In the genomic region with DNA sequence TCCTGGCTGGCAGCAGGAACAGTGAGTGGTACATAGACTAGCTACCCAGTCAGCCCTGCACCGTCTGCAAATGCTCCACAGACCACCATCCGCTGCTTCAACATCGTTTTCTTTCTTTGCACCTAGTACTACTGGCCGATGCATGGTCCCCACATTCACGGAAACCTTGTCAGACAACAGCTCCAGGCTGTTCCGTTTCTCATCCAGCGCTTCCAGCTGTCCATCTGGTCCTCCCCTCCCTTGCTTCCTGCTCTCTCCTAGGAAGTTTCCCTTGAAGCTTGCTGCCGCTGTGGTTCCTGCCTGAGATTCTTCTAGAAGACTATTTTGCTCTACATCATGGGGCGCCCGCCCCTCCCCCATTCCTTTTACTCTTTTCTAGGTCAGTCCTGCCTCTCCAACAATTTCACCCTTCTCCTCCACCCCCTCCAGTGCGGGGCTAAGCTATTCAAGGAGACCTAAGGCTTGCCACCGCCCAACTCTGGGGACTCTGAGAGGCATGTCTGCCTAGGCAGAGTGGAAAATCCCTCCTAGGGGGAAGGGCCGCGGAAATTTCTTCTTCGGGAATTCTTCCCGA, we compare ENCODE assay signal across 8 mouse cellular contexts. TPM values are rescaled to one million over a fixed set of nuclear protein-coding genes. Genes with fewer than 3 reads are reported as not detected.
DNase-seq lines count a peak whose midpoint lies in the region; ATAC-seq and TF ChIP-seq lines count a peak whose summit lies in the region.

No protein-coding gene starts in this region.

- TF ChIP-seq POLR2A in thymus, adult 2 months (IDR thresholded peaks at IDR 0.05; ENCODE audit: control insufficient read depth, extremely low read depth, insufficient read depth, low read length, poor library complexity), result no peak

- H3K9ac ChIP-seq in liver, embryonic 11.5 days (ENCODE audit: low read depth, low read length), result no peak overlapping the region; the same call in 1 of the 2 replicates
- peak overlapping the region; percentile 26 for H3K9ac ChIP-seq in neural tube, embryonic 12.5 days

- peaks cover 25% of the 10 kb centered on the region for H3K4me1 ChIP-seq in thymus, adult 2 months (replicated peaks; ENCODE audit: control insufficient read depth, insufficient read depth, low read length)
- peaks cover 7% of the 10 kb centered on the region for H3K4me1 ChIP-seq in liver, embryonic 11.5 days (replicated peaks; ENCODE audit: control insufficient read depth, insufficient read depth, low read length)
- H3K4me1 ChIP-seq in neural tube, embryonic 12.5 days, result peaks cover 17% of the 10 kb centered on the region

- H3K4me3 ChIP-seq in thymus, adult 2 months (ENCODE audit: control insufficient read depth, insufficient read depth, low read length), result no peak overlapping the region; the same call in 1 of the 2 replicates
- no peak overlapping the region for H3K4me3 ChIP-seq in liver, embryonic 11.5 days (ENCODE audit: low read depth, low read length)
- H3K4me3 ChIP-seq in neural tube, embryonic 12.5 days, result peak overlapping the region; percentile 13; the same call in 1 of the 2 replicates

- no peak for DNase-seq in thymus, adult 2 months
- no peak for DNase-seq in thymus, adult 18-20 months
- DNase-seq in embryo, embryonic 9.5 days (ENCODE audit: extremely low spot score), result peak; percentile 51
- DNase-seq in heart, adult 9 months (ENCODE audit: low spot score in 2 of 2), result peak; percentile 59 to 68
- DNase-seq in kidney, adult 9 months, result peak; percentile 73
- DNase-seq in liver, embryonic 11.5 days (ENCODE audit: low spot score), result no peak
- no peak for DNase-seq in urinary bladder, postnatal 10 days (ENCODE audit: low spot score)

- H3K9me3 ChIP-seq in liver, embryonic 11.5 days (ENCODE audit: control insufficient read depth, low read length), result no peaks in the 10 kb centered on the region
- no peaks in the 10 kb centered on the region for H3K9me3 ChIP-seq in neural tube, embryonic 12.5 days

- no peaks in the 10 kb centered on the region for H3K36me3 ChIP-seq in thymus, adult 2 months (ENCODE audit: control insufficient read depth, insufficient read depth, low read length)
- H3K36me3 ChIP-seq in liver, embryonic 11.5 days (ENCODE audit: control insufficient read depth, insufficient read depth, low read length), result no peaks in the 10 kb centered on the region
- no peaks in the 10 kb centered on the region for H3K36me3 ChIP-seq in neural tube, embryonic 12.5 days

- peak overlapping the region; percentile 1; the same call in 1 of the 2 replicates for H3K27ac ChIP-seq in thymus, adult 2 months (ENCODE audit: control insufficient read depth, insufficient read depth, low read length)
- H3K27ac ChIP-seq in liver, embryonic 11.5 days (ENCODE audit: low read depth, low read length), result no peak overlapping the region
- no peak overlapping the region for H3K27ac ChIP-seq in neural tube, embryonic 12.5 days

- ATAC-seq in liver, embryonic 11.5 days (replicated peaks; ENCODE audit: low FRiP score), result 0 out of 2 replicates have a peak, but pooled peaks have one; percentile 21
- ATAC-seq in neural tube, embryonic 12.5 days (ENCODE audit: low FRiP score, low read depth), result peak; percentile 57; the same call in 1 of the 2 replicates

- 36% methylated on average over 16 of the region's 16 CpGs for WGBS in thymus, adult 2 months
- WGBS in liver, embryonic 11.5 days, result 5% methylated on average over 16 of the region's 16 CpGs
- 3% methylated on average over 16 of the region's 16 CpGs for WGBS in neural tube, embryonic 12.5 days

- H3K4me2 ChIP-seq in liver, embryonic 11.5 days, result peak overlapping the region; percentile 39
- peak overlapping the region; percentile 48 for H3K4me2 ChIP-seq in neural tube, embryonic 12.5 days (replicated peaks)

- no peak for TF ChIP-seq CTCF in thymus, adult 2 months (IDR thresholded peaks at IDR 0.05; ENCODE audit: borderline replicate concordance, control insufficient read depth, extremely low read depth, insufficient read depth, low read length, poor library complexity)

- no peaks in the 10 kb centered on the region for H3K27me3 ChIP-seq in thymus, adult 2 months (ENCODE audit: control insufficient read depth, insufficient read depth, low read length)
- peaks cover 11% of the 10 kb centered on the region for H3K27me3 ChIP-seq in liver, embryonic 11.5 days (replicated peaks; ENCODE audit: control insufficient read depth, insufficient read depth, low read length)
- H3K27me3 ChIP-seq in neural tube, embryonic 12.5 days (replicated peaks), result no peaks in the 10 kb centered on the region; the same call in 1 of the 2 replicates

RNA-seq across cellular contexts. Expression of gene Ddit4, which starts 8.7 kb away (rescaled TPM):
- polyA plus RNA-seq in thymus, adult 2 months (2012; rRNA removed), result 157 and 190 TPM in 2 replicates
- polyA plus RNA-seq in liver, embryonic 11.5 days (2014; fragmentation: Nextera tagmentation; extraction: Ambion mirVana), result 2.7 and 4.3 TPM in 2 replicates
- 75.7 and 78.9 TPM in 2 replicates for polyA plus RNA-seq in neural tube, embryonic 12.5 days (2016; fragmentation: Nextera tagmentation; extraction: Ambion mirVana)

RNA-seq across cellular contexts. Expression of gene Ascc1, which starts 59.7 kb away (rescaled TPM):
- 24.2 and 26.2 TPM in 2 replicates for polyA plus RNA-seq in thymus, adult 2 months (2012; rRNA removed)
- polyA plus RNA-seq in liver, embryonic 11.5 days (2014; fragmentation: Nextera tagmentation; extraction: Ambion mirVana), result 37.2 and 37.4 TPM in 2 replicates
- 36.8 and 37.0 TPM in 2 replicates for polyA plus RNA-seq in neural tube, embryonic 12.5 days (2016; fragmentation: Nextera tagmentation; extraction: Ambion mirVana)

Comparison
In these comparisons a context has a peak if more than half of its experiments do, and no peak if none do; other contexts are left out.
1. DNase-seq: peak in embryo, embryonic 9.5 days (single experiment), heart, adult 9 months (2 of 2) and kidney, adult 9 months (single experiment); none in thymus, adult 2 months (single experiment), thymus, adult 18-20 months (0 of 2), liver, embryonic 11.5 days (single experiment) and urinary bladder, postnatal 10 days (single experiment).
2. RNA of gene Ddit4, which starts 8.7 kb away (polyA plus RNA-seq): 157 to 190 TPM in thymus, adult 2 months and 75.7 to 78.9 TPM in neural tube, embryonic 12.5 days; 2.7 to 4.3 TPM in liver, embryonic 11.5 days; every median in the first group is over 10 times any median in the second.